Mouse (Mus musculus) kidney, embryonic 14.5 days (tissue): Measurements from ENCODE around the gene Ninj2. TPM values are rescaled to one million over a fixed set of nuclear protein-coding genes. Genes with fewer than 3 reads are reported as not detected.
A peak's percentile ranks its signal among the peaks of the same experiment; 100 is the strongest.

ENCODE experiments used
- ATAC-seq: fragments of 200-750 bp; cut with Nextera tagmentation; 2 replicates; pipeline ENCODE4 v1.8.0; 2017; ENCODE audit warnings: moderate number of reproducible peaks, mild to moderate bottlenecking, moderate TSS enrichment, moderate library complexity; ENCODE audit not compliant: low FRiP score, low TSS enrichment
- H3K27ac ChIP-seq: fragments of 300-500 bp; sonication (generic); 2 replicates; pipeline ENCODE4 v1.5.1; 2014; ENCODE audit warnings: low read depth, mild to moderate bottlenecking, low read length, moderate library complexity, mixed read lengths
- H3K27me3 ChIP-seq: fragments of 300-500 bp; sonication (generic); 2 replicates; pipeline ENCODE4 v1.6.1; 2014; ENCODE audit warnings: mild to moderate bottlenecking, low read length; ENCODE audit not compliant: control insufficient read depth, insufficient read depth
- H3K36me3 ChIP-seq: fragments of 300-500 bp; sonication (generic); 2 replicates; pipeline ENCODE4 v1.6.1; 2014; ENCODE audit warnings: low read length, mixed read lengths; ENCODE audit not compliant: control insufficient read depth, insufficient read depth
- H3K4me1 ChIP-seq: fragments of 300-500 bp; sonication (generic); 2 replicates; pipeline ENCODE4 v1.6.1; 2014; ENCODE audit warnings: low read length, mixed read lengths; ENCODE audit not compliant: control insufficient read depth, insufficient read depth
- H3K4me2 ChIP-seq: fragments of 300-500 bp; sonication (generic); replicated peaks from 2 replicates; pipeline ENCODE4 v1.6.1; 2014; ENCODE audit warnings: low read depth, mild to moderate bottlenecking, low read length
- H3K4me3 ChIP-seq: fragments of 300-500 bp; sonication (generic); 2 replicates; pipeline ENCODE4 v1.5.1; 2014; ENCODE audit warnings: mild to moderate bottlenecking, low read length
- H3K9ac ChIP-seq: fragments of 300-500 bp; sonication (generic); 2 replicates; pipeline ENCODE4 v1.6.1; 2014; ENCODE audit warnings: low read depth, mild to moderate bottlenecking, low read length, moderate library complexity
- H3K9me3 ChIP-seq: fragments of 300-500 bp; sonication (generic); 2 replicates; pipeline ENCODE4 v1.6.1; 2016; ENCODE audit warnings: low read length; ENCODE audit not compliant: control insufficient read depth
- WGBS: fragments of 180-500 bp; shearing (Covaris S2); extraction: QIAGEN DNeasy Blood & Tissue Kit; methylation state at CpG from one replicate; pipeline ENCODE4 v1.1.7; 2014; 5-methylcytosine and 5-hydroxymethylcytosine counted together
- polyA plus RNA-seq: library from polyadenylated mRNA; unstranded; fragments of >200 nt; fragmentation: Nextera tagmentation; extraction: Ambion mirVana; gene quantifications from 2 replicates; pipeline ENCODE4 v1.2.1, GENCODE M21; 2014

The Ninj2 gene
- polyA plus RNA-seq, 1 experiment from 2014 or later: not detected

DNA sequence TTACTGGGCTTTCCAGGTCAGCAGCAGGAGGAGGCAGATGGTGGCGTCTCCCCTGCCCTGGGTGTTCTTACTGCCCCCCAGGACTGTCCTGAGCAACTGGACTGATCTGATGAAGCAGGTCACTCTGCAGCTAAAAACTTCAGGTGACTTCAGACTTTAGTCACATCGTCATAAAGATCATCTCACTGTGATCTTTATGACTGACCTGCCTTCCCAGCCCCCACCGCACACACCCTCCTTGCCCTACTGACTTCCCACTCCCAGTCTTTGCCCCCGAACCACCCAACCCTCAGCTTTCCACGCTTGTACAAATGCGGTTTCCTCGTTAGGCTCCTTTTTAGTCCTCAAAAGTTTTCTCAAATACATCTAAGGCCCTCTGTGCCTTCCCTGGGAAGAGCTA, 133.9 kb downstream of the Ninj2 start:
- Histone ChIP-seq H3K9me3 (no peaks in the 10 kb centered on the region), H3K4me2 (no peak overlapping the region), H3K27me3 (no peaks in the 10 kb centered on the region), H3K27ac (no peak overlapping the region), H3K9ac (no peak overlapping the region), H3K4me3 (no peak overlapping the region), H3K36me3 (no peaks in the 10 kb centered on the region), H3K4me1 (peaks cover 4% of the 10 kb centered on the region; the same call in 1 of the 2 replicates)
- WGBS: 86% methylated on average over 7 of the region's 7 CpGs
- no peak for ATAC-seq

DNA sequence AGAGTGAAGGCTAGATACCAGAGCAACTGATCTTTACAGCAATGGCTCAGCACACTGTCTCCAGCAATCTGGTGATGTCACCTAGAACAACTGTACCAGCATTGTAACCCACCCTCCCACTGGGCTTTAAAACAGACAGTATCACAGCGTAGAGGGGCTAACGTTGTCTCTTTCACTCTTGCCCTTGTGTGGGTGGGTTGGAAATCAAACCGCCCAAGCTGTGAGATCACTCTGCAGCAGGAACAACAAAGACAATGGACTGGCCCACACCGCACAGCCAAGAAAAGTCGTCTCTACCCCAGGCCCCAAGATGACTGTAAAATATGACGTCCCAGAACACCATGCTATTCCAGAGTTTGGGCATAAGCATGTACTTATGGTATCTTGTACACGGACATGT, 136.7 kb downstream of the Ninj2 start:
- Histone ChIP-seq H3K9ac (no peak overlapping the region), H3K36me3 (no peaks in the 10 kb centered on the region), H3K9me3 (no peaks in the 10 kb centered on the region), H3K27me3 (no peaks in the 10 kb centered on the region), H3K27ac (no peak overlapping the region), H3K4me1 (peaks cover 10% of the 10 kb centered on the region; the same call in 1 of the 2 replicates), H3K4me3 (no peak overlapping the region), H3K4me2 (no peak overlapping the region)
- ATAC-seq: no peak
- 58% methylated on average over 7 of the region's 7 CpGs for WGBS

GRCm38 (mm10) chr6:120230441-120230840, 137.3 kb downstream of the Ninj2 start:
- Histone ChIP-seq H3K27ac (no peak overlapping the region), H3K4me2 (no peak overlapping the region), H3K9ac (no peak overlapping the region), H3K4me3 (no peak overlapping the region), H3K27me3 (no peaks in the 10 kb centered on the region), H3K4me1 (peaks cover 10% of the 10 kb centered on the region; the same call in 1 of the 2 replicates), H3K9me3 (no peaks in the 10 kb centered on the region), H3K36me3 (no peaks in the 10 kb centered on the region)
- WGBS: 24% methylated on average over 1 of the region's 1 CpGs
- ATAC-seq: no peak

DNA sequence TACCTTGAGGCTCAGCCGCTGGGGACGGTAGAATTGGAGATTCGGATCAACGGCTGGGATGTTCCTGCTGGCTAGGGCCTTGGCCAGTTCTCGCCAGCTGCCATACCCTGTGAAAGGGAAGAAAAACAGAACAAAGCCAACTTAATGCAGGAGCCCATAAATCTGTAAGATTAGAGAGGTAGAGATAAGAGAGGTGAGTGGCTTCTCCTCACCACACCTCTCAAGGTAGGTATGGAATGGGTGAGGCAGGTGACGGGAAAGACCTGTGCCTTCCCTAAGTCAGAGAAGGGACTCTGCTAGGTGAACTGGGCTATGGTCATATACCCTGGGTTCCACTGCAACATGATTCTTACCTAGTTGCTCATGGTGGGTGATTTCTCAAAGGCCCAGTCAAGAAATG, 139.7 kb downstream of the Ninj2 start:
- no peak overlapping the region for H3K4me3 ChIP-seq
- H3K9ac ChIP-seq: no peak overlapping the region
- H3K4me2 ChIP-seq: no peak overlapping the region
- 0 out of 2 replicates have a peak, but pooled peaks cover 12% of the 10 kb centered on the region for H3K4me1 ChIP-seq
- H3K36me3 ChIP-seq: no peaks in the 10 kb centered on the region
- no peak overlapping the region for H3K27ac ChIP-seq
- no peaks in the 10 kb centered on the region for H3K27me3 ChIP-seq
- H3K9me3 ChIP-seq: no peaks in the 10 kb centered on the region
- 86% methylated on average over 6 of the region's 6 CpGs for WGBS
- no peak for ATAC-seq

GRCm38 (mm10) chr6:120235874-120236273, 142.7 kb downstream of the Ninj2 start:
- Histone ChIP-seq H3K9me3 (no peaks in the 10 kb centered on the region), H3K4me2 (no peak overlapping the region), H3K9ac (no peak overlapping the region), H3K27ac (no peak overlapping the region; the same call in 1 of the 2 replicates), H3K27me3 (no peaks in the 10 kb centered on the region), H3K36me3 (no peaks in the 10 kb centered on the region), H3K4me1 (0 out of 2 replicates have a peak, but pooled peaks cover 12% of the 10 kb centered on the region), H3K4me3 (no peak overlapping the region)
- peak; percentile 48; the same call in 1 of the 2 replicates for ATAC-seq
- WGBS: 17% methylated on average over 7 of the region's 7 CpGs

- H3K4me2 ChIP-seq: no peak overlapping the region
- H3K4me1 ChIP-seq: 0 out of 2 replicates have a peak, but pooled peaks cover 10% of the 10 kb centered on the region
- H3K36me3 ChIP-seq: no peaks in the 10 kb centered on the region
- no peaks in the 10 kb centered on the region for H3K27me3 ChIP-seq
- H3K9ac ChIP-seq: no peak overlapping the region
- WGBS: 72% methylated on average over 5 of the region's 5 CpGs
- H3K4me3 ChIP-seq: no peak overlapping the region
- H3K9me3 ChIP-seq: no peaks in the 10 kb centered on the region
- no peak overlapping the region for H3K27ac ChIP-seq
- no peak for ATAC-seq
These were observed 147.3 kb downstream of the Ninj2 start for GRCm38 (mm10) chr6:120240461-120240860.

GRCm38 (mm10) chr6:120241453-120241852, 148.3 kb downstream of the Ninj2 start:
- no peaks in the 10 kb centered on the region for H3K36me3 ChIP-seq
- no peak for ATAC-seq
- WGBS: 88% methylated on average over 12 of the region's 12 CpGs
- no peak overlapping the region for H3K9ac ChIP-seq
- 0 out of 2 replicates have a peak, but pooled peaks cover 4% of the 10 kb centered on the region for H3K4me1 ChIP-seq
- H3K27me3 ChIP-seq: no peaks in the 10 kb centered on the region
- no peaks in the 10 kb centered on the region for H3K9me3 ChIP-seq
- no peak overlapping the region for H3K27ac ChIP-seq
- H3K4me2 ChIP-seq: no peak overlapping the region
- H3K4me3 ChIP-seq: no peak overlapping the region

DNA sequence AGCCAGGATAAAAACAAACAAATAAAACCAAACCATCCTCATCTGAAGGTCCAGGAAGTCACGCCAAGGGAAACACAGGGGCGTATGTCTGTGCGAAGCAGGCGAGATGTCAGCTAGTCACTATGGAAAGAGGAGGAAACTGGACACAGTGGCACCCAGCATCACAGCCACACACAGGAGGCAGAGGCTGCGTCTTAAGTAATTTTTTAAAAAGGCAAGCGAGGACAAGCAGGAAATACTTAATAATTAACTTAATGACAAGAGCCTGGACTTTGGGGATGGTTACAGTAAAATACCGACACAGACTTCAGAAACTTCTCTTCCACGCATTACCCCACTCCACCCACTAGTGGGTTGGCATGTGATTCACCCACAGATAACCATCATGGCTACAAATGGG, 149.4 kb downstream of the Ninj2 start:
- WGBS: 63% methylated on average over 8 of the region's 8 CpGs
- H3K27ac ChIP-seq: no peak overlapping the region
- 0 out of 2 replicates have a peak, but pooled peaks cover 4% of the 10 kb centered on the region for H3K4me1 ChIP-seq
- no peak overlapping the region for H3K9ac ChIP-seq
- ATAC-seq: 0 out of 2 replicates have a peak, but pooled peaks have one; percentile 12
- H3K4me3 ChIP-seq: no peak overlapping the region
- H3K9me3 ChIP-seq: no peaks in the 10 kb centered on the region
- H3K27me3 ChIP-seq: no peaks in the 10 kb centered on the region
- H3K36me3 ChIP-seq: no peaks in the 10 kb centered on the region
- H3K4me2 ChIP-seq: no peak overlapping the region; the same call in 1 of the 2 replicates

GRCm38 (mm10) chr6:120243250-120243649, 150.1 kb downstream of the Ninj2 start:
- ATAC-seq: no peak

More at GRCm38 (mm10) chr6:120243250-120243649, 150.1 kb downstream of the Ninj2 start:
- Histone ChIP-seq H3K9me3 (no peaks in the 10 kb centered on the region), H3K27ac (no peak overlapping the region), H3K4me2 (no peak overlapping the region), H3K4me3 (no peak overlapping the region), H3K36me3 (no peaks in the 10 kb centered on the region), H3K4me1 (0 out of 2 replicates have a peak, but pooled peaks cover 4% of the 10 kb centered on the region), H3K27me3 (no peaks in the 10 kb centered on the region), H3K9ac (no peak overlapping the region)
- 63% methylated on average over 8 of the region's 8 CpGs for WGBS
